Mouse (Mus musculus) G1E-ER4 (cell line): ENCODE measurements around the gene Ctnnbl1. TPM values are rescaled to one million over a fixed set of nuclear protein-coding genes. Genes with fewer than 3 reads are reported as not detected.

ENCODE experiments used
- GATA1 ChIP-seq: IDR thresholded peaks from one replicate; pipeline ENCODE4 v1.8.0; 2012; ENCODE audit warnings: low read length, inconsistent platforms
- polyA plus RNA-seq: library from polyadenylated mRNA; stranded (reverse); fragments of >175 nt; gene quantifications from 2 replicates; pipeline ENCODE4 v1.2.3, GENCODE M21; 2012

The Ctnnbl1 gene
- polyA plus RNA-seq, 1 experiment, result 8.3 TPM

GRCm38 (mm10) chr2:157723883-157724573 lies 13.2 kb upstream of the Ctnnbl1 start:
- no peak for TF ChIP-seq GATA1

DNA sequence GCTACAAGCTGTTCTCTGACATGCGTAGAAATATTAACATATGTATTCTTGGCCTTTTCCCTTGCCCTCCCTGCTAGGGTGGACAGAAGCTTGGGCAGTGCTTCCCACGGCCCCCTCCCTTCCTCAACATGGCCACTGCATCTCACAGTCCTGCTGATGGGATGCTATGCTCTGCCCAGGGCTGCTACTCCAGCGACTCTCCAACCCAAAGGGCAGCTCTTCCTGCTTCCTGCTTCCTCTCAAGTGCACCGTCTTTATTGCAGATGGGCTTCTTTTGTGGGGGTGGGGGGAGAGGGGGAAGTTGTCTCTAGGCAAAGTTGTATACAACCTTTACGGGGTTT lies 12.7 kb upstream of the Ctnnbl1 start:
- TF ChIP-seq GATA1, result no peak

DNA sequence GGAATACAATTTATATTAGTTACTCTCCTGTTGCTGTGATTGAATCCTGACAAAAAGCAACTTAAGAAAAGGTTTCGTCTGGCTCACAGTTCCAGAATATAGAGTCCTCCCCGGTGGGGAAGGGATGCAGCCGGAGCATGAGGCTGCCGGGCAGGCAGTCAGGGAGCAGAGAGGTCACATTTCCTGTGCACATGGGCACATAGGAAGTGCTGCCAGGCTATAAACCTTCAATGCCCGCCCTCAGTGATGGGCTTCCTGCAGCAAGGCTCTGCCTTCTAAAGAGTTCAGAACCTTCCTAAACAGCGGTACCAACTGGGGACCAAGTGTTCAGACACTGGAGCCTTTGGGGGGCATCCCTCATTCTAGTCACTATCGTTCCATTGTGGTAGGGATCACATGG lies 7.4 kb downstream of the Ctnnbl1 start:
- no peak for TF ChIP-seq GATA1

GRCm38 (mm10) chr2:157745735-157746134 lies 8.5 kb downstream of the Ctnnbl1 start:
- TF ChIP-seq GATA1, result no peak

GRCm38 (mm10) chr2:157746558-157746957 lies 9.4 kb downstream of the Ctnnbl1 start:
- no peak for TF ChIP-seq GATA1

DNA sequence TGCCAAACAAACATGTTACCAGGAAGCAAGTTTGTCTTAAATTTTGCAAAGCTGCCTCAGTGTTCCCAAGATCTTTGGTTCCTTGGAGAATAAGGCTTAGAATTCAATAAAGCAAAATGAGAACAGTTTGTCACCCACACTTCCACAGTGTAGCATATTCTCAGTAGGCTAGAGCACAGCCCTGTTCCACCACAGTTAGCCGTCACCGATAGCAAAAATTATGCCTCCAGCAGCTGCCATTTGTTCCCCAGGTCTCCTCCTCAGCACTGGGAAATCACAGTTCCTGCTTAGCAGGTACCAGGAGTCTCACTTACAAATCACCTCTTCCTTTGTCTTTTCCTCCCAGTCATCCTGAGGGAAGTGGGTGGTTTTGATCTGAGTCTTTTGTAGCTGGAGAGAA lies 10.8 kb downstream of the Ctnnbl1 start:
- TF ChIP-seq GATA1, result no peak

- TF ChIP-seq GATA1, result no peak
These were observed 13.3 kb downstream of the Ctnnbl1 start for GRCm38 (mm10) chr2:157750481-157750880.

DNA sequence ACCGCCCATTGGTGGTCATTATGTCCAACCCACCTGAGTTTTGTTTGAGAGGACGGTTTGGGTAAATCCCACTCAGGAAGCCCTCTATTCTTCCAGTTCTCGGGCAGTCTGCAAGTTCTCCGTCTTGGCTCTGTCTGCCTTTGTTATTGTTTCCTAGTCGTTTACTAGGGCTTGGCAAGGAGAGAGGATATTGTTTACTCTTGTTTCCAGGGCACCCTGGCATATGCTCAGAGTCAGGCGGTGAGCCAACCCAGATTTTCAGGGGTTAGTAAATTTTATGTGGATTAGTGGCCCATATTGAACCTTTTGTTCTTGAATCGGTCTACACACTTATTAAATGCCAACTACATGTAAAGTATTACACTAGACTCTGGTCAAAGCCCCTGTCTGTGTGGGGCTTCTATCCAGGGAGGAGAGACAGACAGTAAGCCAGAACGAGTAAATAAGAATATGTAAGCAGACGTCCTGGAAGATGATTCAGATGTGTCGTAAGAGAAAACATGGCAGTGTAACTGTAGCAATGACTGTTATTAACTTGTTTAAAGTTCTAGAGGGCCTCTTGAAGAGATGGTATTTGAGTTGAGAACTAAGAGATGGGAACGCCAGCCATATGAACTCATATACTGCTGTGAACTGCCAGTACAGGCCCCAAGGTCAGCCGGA lies 13.9 kb downstream of the Ctnnbl1 start:
- no peak for TF ChIP-seq GATA1

DNA sequence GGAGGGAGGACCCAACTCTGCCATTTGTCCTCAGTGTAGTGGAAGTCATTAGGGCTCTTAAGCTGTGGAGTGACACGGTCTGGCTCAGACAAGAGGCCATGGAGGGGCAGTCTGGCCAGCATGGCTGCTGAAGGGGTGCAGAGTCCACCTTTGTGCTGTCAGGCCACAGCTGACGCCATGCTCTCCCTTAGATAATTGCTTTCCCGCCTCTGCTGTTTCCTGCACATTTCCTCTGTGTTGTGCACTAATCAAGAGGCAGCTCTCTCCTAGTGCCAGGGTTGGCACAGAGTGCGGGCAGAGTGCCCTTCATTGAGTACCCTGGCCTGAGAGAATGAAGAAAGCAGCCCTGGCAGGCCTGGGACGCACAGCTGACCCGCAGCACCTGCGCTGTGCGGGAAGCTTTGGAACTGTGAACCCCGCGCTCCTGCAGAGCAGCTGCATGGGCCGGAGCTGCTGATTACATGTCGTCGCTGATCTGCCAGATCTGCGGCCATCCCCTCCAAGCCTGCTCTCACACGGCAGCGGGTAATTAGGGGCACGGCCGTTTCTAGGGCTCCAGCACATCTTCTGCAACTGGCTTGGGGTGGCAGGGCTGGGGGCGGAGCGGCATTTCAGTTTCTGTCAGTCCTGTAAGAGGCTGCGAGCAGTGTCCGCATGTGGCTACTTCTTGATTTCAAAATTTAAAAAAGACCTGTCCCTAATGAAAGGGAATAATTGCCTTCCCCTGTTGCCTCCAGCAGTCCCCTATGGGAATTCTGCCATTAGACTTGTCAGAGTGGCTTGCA lies 14.6 kb downstream of the Ctnnbl1 start:
- TF ChIP-seq GATA1, result no peak

- TF ChIP-seq GATA1, result no peak
These were observed 15.2 kb downstream of the Ctnnbl1 start for GRCm38 (mm10) chr2:157752374-157752743.

- no peak for TF ChIP-seq GATA1
These were observed 18.6 kb downstream of the Ctnnbl1 start for GRCm38 (mm10) chr2:157755771-157756170.

GRCm38 (mm10) chr2:157756193-157756592 lies 19.0 kb downstream of the Ctnnbl1 start:
- TF ChIP-seq GATA1, result no peak

GRCm38 (mm10) chr2:157758395-157758794 lies 21.2 kb downstream of the Ctnnbl1 start:
- no peak for TF ChIP-seq GATA1

DNA sequence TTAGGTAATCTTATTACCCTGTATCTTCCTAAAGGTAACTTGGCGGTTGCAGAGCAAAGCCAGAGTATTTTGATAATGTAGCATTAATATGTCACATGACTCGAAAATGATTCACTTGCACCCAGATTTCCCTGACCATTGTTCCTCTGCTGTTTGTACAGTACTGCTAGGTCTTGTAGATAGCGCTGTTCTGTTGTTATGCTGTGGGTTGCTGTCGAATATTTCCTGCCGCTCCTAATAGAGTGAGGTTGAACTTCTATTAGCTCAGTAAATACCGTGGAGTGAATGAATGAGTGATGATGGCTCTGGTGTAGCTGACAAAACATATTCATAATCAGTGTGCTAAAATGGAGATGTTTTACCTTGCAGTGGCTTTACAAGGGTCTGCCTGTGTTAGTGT lies 22.5 kb downstream of the Ctnnbl1 start:
- TF ChIP-seq GATA1, result no peak

GRCm38 (mm10) chr2:157762903-157763302 lies 25.7 kb downstream of the Ctnnbl1 start:
- no peak for TF ChIP-seq GATA1

DNA sequence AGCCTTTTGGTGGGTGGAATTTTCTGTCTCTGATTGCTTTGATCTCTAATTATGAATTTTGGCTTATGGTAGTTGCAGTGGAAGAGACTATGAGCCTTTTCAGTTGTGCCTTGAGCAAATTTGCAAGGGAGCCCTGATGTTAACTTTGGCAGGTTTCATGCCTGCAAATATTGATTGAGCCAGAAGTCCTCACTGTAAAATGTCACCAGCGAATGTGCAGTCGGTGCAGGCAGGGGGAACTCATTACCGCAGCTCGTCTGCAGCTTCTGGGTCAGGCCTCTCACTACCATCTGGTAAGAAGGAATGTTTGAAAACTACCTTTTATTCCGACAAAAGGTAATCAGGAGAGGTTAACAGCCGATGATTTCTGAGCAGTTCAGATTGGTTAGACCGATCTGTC lies 29.4 kb downstream of the Ctnnbl1 start:
- no peak for TF ChIP-seq GATA1

DNA sequence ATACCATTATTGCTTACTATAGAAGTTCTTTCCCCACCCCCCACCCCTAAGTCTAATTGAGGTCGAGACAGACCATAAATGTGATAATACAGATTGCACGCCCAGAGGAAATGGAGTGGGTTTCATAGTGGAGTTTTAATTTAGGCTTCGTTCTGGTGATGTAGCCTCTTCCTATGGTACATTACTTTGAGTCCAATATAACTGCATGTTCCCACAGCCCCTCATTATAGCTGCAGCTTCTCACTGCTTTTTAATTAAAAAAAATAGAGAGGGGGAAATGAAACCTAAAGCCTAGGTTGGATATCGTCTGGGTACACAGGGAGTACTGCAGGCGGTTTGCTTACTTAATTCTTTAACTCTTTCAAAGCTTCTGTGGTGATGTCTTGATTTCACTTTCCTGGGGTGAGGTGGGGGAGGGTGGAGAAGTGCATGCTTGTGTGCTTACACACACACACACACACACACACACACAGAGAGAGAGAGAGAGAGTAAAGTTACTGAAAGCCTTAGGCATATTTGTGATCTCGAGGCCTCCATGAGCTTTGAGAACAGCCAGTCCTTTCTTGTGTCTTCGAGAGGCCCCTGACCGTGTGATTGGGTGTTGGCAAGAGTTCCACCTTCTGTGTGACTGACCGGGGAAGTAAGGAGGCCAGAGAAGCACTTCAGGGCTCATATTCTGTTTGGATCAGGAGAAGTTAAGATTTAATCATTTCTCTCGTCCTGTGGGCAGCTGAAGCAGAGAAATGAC lies 31.7 kb downstream of the Ctnnbl1 start:
- no peak for TF ChIP-seq GATA1
